Mouse (Mus musculus): ENCODE results near the gene Tectb. TPM values are rescaled to one million over a fixed set of nuclear protein-coding genes. Genes with fewer than 3 reads are reported as not detected.

The Tectb gene
- total and polyA plus RNA-seq, 3 experiments = not detected

DNA sequence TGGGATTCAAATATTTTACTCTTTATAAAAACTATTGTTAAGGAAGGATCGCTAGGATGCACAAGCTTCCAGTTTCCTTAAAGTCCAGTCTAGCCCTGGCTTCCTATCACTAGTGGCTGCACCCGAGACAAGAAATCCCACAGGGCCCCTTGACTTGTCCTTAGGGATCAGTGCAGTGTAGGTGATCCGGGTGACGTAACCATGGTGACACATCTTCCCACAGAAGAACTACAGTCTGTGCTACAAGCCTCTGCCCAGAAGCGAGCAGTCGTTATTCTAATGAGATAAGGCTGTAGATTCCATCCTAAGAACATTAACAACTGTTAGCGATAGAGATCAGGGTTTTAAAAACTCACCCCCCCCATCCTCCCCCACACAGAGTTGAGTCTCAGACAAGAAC is 4.5 kb downstream of the Tectb start:
- H3K79me2 ChIP-seq (ENCODE audit: control insufficient read depth, insufficient read depth, low read length, poor library complexity) = no peaks in the 10 kb centered on the region
- H3K27me3 ChIP-seq (ENCODE audit: control insufficient read depth in 1 of 2, insufficient read depth in 2 of 2, low read length in 2 of 2) = peaks cover 7% of the 10 kb centered on the region in 2 experiments
- H3K27ac ChIP-seq (ENCODE audit: control insufficient read depth, low read depth, low read length) = no peak overlapping the region
- no peaks in the 10 kb centered on the region for H3K9me3 ChIP-seq (replicated peaks; ENCODE audit: insufficient read depth, low read length)
- H3K4me1 ChIP-seq (ENCODE audit: control insufficient read depth in 1 of 2, insufficient read depth in 2 of 2, low read length in 2 of 2) = no peaks in the 10 kb centered on the region
- no peak overlapping the region for H3K4me3 ChIP-seq (ENCODE audit: control insufficient read depth in 1 of 2, insufficient read depth in 1 of 2, low read depth in 2 of 2, low read length in 2 of 2)
- no peaks in the 10 kb centered on the region for H3K36me3 ChIP-seq (ENCODE audit: control insufficient read depth in 1 of 2, insufficient read depth in 2 of 2, low read length in 2 of 2)
- no peak overlapping the region for H3K9ac ChIP-seq (ENCODE audit: control insufficient read depth, low read depth, low read length, poor library complexity, severe bottlenecking)
- no peak for DNase-seq (ENCODE audit: low read depth, low spot score)
- no peak for TF ChIP-seq UBTF (IDR thresholded peaks at IDR 0.05; ENCODE audit: borderline replicate concordance, insufficient read depth, low read depth, low read length)

DNA sequence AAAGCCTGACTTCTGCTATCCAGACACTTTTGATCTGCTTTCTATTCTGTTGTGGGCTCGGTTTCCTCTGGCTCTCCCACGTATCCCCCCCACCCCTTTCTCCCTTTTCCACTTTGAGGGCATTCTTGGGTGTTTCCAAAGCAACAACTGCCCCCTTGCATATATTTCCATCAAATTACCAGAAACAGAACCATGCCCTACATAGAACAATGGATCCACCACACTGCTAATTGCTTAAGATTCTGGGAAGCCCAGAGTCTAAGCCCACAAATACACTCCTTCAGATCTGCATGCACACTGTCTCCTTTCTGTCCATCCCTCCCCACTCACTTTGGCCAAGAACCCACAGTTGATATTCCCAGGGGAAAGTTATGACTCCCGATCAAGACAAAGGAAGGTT is 5.1 kb downstream of the Tectb start:
- TF ChIP-seq TAL1 (IDR thresholded peaks at IDR 0.05; ENCODE audit: low read length) = no peak
- no peak for TF ChIP-seq RAD21 (IDR thresholded peaks at IDR 0.05; ENCODE audit: low read depth, low read length)
- TF ChIP-seq POLR2AphosphoS5 (IDR thresholded peaks at IDR 0.05; ENCODE audit: borderline replicate concordance, low read depth, low read length) = no peak
- peaks cover 7 to 8% of the 10 kb centered on the region in 2 experiments for H3K27me3 ChIP-seq (ENCODE audit: control insufficient read depth in 1 of 2, insufficient read depth in 2 of 2, low read length in 2 of 2)

DNA sequence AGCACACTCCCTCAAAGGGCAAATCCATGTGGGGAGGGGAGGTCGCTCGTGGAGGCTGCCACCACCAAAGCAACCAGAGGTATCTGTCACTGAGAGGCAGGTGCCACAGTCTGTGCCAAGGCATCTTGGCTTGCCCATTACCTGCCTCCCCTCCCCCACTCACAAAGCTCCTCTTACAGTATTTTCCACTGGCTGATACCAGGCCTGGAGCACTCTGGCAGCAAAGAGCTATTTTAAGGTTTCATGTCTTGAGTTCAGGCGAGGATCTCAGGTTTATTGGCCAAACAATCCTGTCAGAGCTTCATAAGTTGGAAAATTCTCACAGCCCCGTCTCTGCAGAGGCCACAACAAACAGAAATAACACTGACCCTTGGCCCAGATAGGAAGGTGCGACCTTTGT is 9.5 kb downstream of the Tectb start:
- Histone ChIP-seq H3K27me3 (ENCODE audit: control insufficient read depth in 1 of 2, insufficient read depth in 2 of 2, low read length in 2 of 2) (peaks cover 8 to 11% of the 10 kb centered on the region in 2 experiments), H3K79me2 (ENCODE audit: control insufficient read depth, insufficient read depth, low read length, poor library complexity) (no peaks in the 10 kb centered on the region), H3K27ac (ENCODE audit: control insufficient read depth, low read depth, low read length) (no peak overlapping the region), H3K4me1 (ENCODE audit: control insufficient read depth in 1 of 2, insufficient read depth in 2 of 2, low read length in 2 of 2) (no peaks in the 10 kb centered on the region), H3K36me3 (ENCODE audit: control insufficient read depth in 1 of 2, insufficient read depth in 2 of 2, low read length in 2 of 2) (no peaks in the 10 kb centered on the region), H3K9ac (ENCODE audit: control insufficient read depth, low read depth, low read length, poor library complexity, severe bottlenecking) (no peak overlapping the region), H3K9me3 (replicated peaks; ENCODE audit: insufficient read depth, low read length) (no peaks in the 10 kb centered on the region), H3K4me3 (ENCODE audit: control insufficient read depth in 1 of 2, insufficient read depth in 1 of 2, low read depth in 2 of 2, low read length in 2 of 2) (no peak overlapping the region)
- DNase-seq (ENCODE audit: low read depth, low spot score) = no peak
- TF ChIP-seq MAZ (IDR thresholded peaks at IDR 0.05; ENCODE audit: low read depth, low read length) (no peak), CTCF (IDR thresholded peaks at IDR 0.05 in 2 of 3, conservative IDR thresholded peaks at IDR 0.05 in 1 of 3; ENCODE audit: control insufficient read depth in 1 of 3, insufficient read depth in 1 of 3, low read depth in 2 of 3, low read length in 3 of 3, poor library complexity in 1 of 3, severe bottlenecking in 1 of 3) (no peak), ZMIZ1 (IDR thresholded peaks at IDR 0.05; ENCODE audit: low read depth, low read length) (no peak), ETS1 (IDR thresholded peaks at IDR 0.05; ENCODE audit: low read depth, low read length) (no peak), RAD21 (IDR thresholded peaks at IDR 0.05; ENCODE audit: low read depth, low read length) (no peak), HCFC1 (IDR thresholded peaks at IDR 0.05; ENCODE audit: low read depth, low read length) (no peak), MYB (IDR thresholded peaks at IDR 0.05; ENCODE audit: low read depth, low read length) (no peak), TCF12 (IDR thresholded peaks at IDR 0.05; ENCODE audit: low read depth, low read length) (no peak), NELFE (IDR thresholded peaks at IDR 0.05; ENCODE audit: low read depth, low read length) (no peak), POLR2AphosphoS2 (IDR thresholded peaks at IDR 0.05; ENCODE audit: low read length) (no peak), USF2 (IDR thresholded peaks at IDR 0.05; ENCODE audit: borderline replicate concordance in 1 of 2, insufficient read depth in 1 of 2, low read depth in 1 of 2, low read length in 2 of 2) (no peak), BHLHE40 (IDR thresholded peaks at IDR 0.05; ENCODE audit: borderline replicate concordance, low read depth, low read length) (no peak), POLR2AphosphoS5 (IDR thresholded peaks at IDR 0.05; ENCODE audit: borderline replicate concordance, low read depth, low read length) (no peak), ELF1 (IDR thresholded peaks at IDR 0.05; ENCODE audit: low read depth, low read length) (no peak), TBP (IDR thresholded peaks at IDR 0.05; ENCODE audit: low read depth, low read length) (no peak)

More for the DNA sequence above, 5.1 kb downstream of the Tectb start:
- Histone ChIP-seq H3K9me3 (replicated peaks; ENCODE audit: insufficient read depth, low read length) (no peaks in the 10 kb centered on the region), H3K79me2 (ENCODE audit: control insufficient read depth, insufficient read depth, low read length, poor library complexity) (no peaks in the 10 kb centered on the region), H3K9ac (ENCODE audit: control insufficient read depth, low read depth, low read length, poor library complexity, severe bottlenecking) (no peak overlapping the region), H3K27ac (ENCODE audit: control insufficient read depth, low read depth, low read length) (no peak overlapping the region), H3K4me1 (ENCODE audit: control insufficient read depth in 1 of 2, insufficient read depth in 2 of 2, low read length in 2 of 2) (no peaks in the 10 kb centered on the region), H3K4me3 (ENCODE audit: control insufficient read depth in 1 of 2, insufficient read depth in 1 of 2, low read depth in 2 of 2, low read length in 2 of 2) (no peak overlapping the region), H3K36me3 (ENCODE audit: control insufficient read depth in 1 of 2, insufficient read depth in 2 of 2, low read length in 2 of 2) (no peaks in the 10 kb centered on the region)
- DNase-seq (ENCODE audit: low read depth, low spot score) = no peak

All from MEL (cell line).